ENCODE assay signal across 10 mouse cellular contexts in the genomic region with DNA sequence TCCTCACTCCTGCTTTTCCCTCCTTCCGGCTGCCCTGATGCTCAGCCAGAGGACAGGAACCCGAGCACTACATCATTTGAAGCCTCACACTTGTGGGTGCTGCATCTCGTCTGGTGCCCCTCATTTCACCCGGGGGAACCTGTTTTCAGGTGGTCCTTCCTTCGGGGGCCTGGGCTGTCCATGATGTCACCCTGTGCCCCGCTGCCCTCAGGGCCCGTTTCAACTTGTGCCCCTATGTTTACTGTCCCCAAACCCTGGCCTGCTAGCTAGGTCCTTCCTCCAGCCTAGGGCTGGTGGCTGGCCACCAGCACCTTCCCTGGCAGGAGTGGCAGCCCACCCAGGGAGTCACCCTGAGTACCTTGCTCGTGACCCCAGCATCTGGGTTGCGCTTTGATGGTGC. TPM values are rescaled to one million over a fixed set of nuclear protein-coding genes. Genes with fewer than 3 reads are reported as not detected.
A peak's percentile ranks its signal among the peaks of the same experiment; 100 is the strongest.
DNase-seq lines count a peak whose midpoint lies in the region.
"Had no signal": no experiment of that assay in that cellular context is flagged by ENCODE, and none has a peak within 500 bp of the region (broad histone marks: within the 10 kb centered on the region; RNA-seq: fewer than 3 reads in every experiment).

No protein-coding gene starts in this region.

- peak; percentile 1 for DNase-seq in adrenal gland, adult 2 months
- DNase-seq in adrenal gland, postnatal 36 days = no peak
- peak; percentile 4 to 5 for DNase-seq in frontal cortex, postnatal 10 days (ENCODE audit: low spot score in 2 of 2)
- DNase-seq in frontal cortex, adult 2 months (ENCODE audit: extremely low spot score in 1 of 2, low spot score in 1 of 2) = no peak
- DNase-seq in layer of hippocampus, adult 9-11 months = peak; percentile 1
- DNase-seq in layer of hippocampus, postnatal 25 days (ENCODE audit: extremely low spot score in 1 of 2, low spot score in 1 of 2) = no peak
- peak; percentile 3 for DNase-seq in right cerebral cortex, postnatal 4 days
- no peak for DNase-seq in right cerebral cortex, postnatal 25 days
- DNase-seq: gastrocnemius, postnatal 25 days; lung, embryonic 14.5 days had no signal

RNA-seq across cellular contexts. Expression of a gene that starts 14.5 kb away (rescaled TPM):
- total RNA-seq in adrenal gland, adult 2 months (2021) = 10 to 100 TPM; 14.4 to 20.9 TPM
- polyA plus RNA-seq in adrenal gland, adult 2 months (2012; rRNA removed) = 29.0 and 29.3 TPM in 2 replicates
- 10 to 100 TPM; 20.1 to 20.7 TPM for total RNA-seq in adrenal gland, postnatal 36 days (2021)
- 101 and 109 TPM in 2 replicates for polyA plus RNA-seq in frontal cortex, adult 2 months (2012; rRNA removed)
- 100 to 1,000 TPM; 127 to 145 TPM for total RNA-seq in layer of hippocampus, postnatal 25 days (2021)

RNA-seq across cellular contexts. Expression of a gene that starts 14.5 kb away (rescaled TPM):
- 10 to 100 TPM; 21.8 to 28.4 TPM for total RNA-seq in adrenal gland, adult 2 months (2021)
- polyA plus RNA-seq in adrenal gland, adult 2 months (2012; rRNA removed) = 118 and 119 TPM in 2 replicates
- 10 to 100 TPM; 25.1 to 28.1 TPM for total RNA-seq in adrenal gland, postnatal 36 days (2021)
- polyA plus RNA-seq in frontal cortex, adult 2 months (2012; rRNA removed) = 86.6 and 87.9 TPM in 2 replicates
- total RNA-seq in layer of hippocampus, postnatal 25 days (2021) = 10 to 100 TPM; 58.3 to 69.5 TPM

RNA-seq across cellular contexts. Expression of a gene that starts 36.8 kb away (rescaled TPM):
- 10 to 100 TPM; 27.5 to 32.0 TPM for total RNA-seq in adrenal gland, adult 2 months (2021)
- 24.5 and 30.8 TPM in 2 replicates for polyA plus RNA-seq in adrenal gland, adult 2 months (2012; rRNA removed)
- 10 to 100 TPM; 30.1 to 34.7 TPM for total RNA-seq in adrenal gland, postnatal 36 days (2021)
- 36.9 and 41.1 TPM in 2 replicates for polyA plus RNA-seq in frontal cortex, adult 2 months (2012; rRNA removed)
- 10 to 100 TPM; 35.6 to 36.4 TPM for total RNA-seq in layer of hippocampus, postnatal 25 days (2021)

RNA-seq across cellular contexts. Expression of a gene that starts 36.9 kb away (rescaled TPM):
- 10 to 100 TPM; 18.7 to 21.1 TPM for total RNA-seq in adrenal gland, adult 2 months (2021)
- polyA plus RNA-seq in adrenal gland, adult 2 months (2012; rRNA removed) = 29.4 and 37.1 TPM in 2 replicates
- 10 to 100 TPM in 1 of 2 experiments, 1 to 10 TPM in 1; 9.7 to 21.8 TPM for total RNA-seq in adrenal gland, postnatal 36 days (2021)
- polyA plus RNA-seq in frontal cortex, adult 2 months (2012; rRNA removed) = 19.6 and 22.3 TPM in 2 replicates
- total RNA-seq in layer of hippocampus, postnatal 25 days (2021) = 10 to 100 TPM; 29.7 to 33.0 TPM

RNA-seq across cellular contexts. Expression of a gene that starts 37.5 kb away (rescaled TPM):
- total RNA-seq in adrenal gland, adult 2 months (2021) = 10 to 100 TPM; 64.1 to 94.4 TPM
- polyA plus RNA-seq in adrenal gland, adult 2 months (2012; rRNA removed) = 93.2 and 95.5 TPM in 2 replicates
- total RNA-seq in adrenal gland, postnatal 36 days (2021) = 10 to 100 TPM; 70.9 to 81.5 TPM
- 69.5 and 70.8 TPM in 2 replicates for polyA plus RNA-seq in frontal cortex, adult 2 months (2012; rRNA removed)
- total RNA-seq in layer of hippocampus, postnatal 25 days (2021) = 10 to 100 TPM; 71.5 to 73.6 TPM

Comparison
In these comparisons a context has a peak if more than half of its experiments do, and no peak if none do; other contexts are left out.
1. DNase-seq: peak in adrenal gland, adult 2 months (single experiment), frontal cortex, postnatal 10 days (2 of 2), layer of hippocampus, adult 9-11 months (single experiment) and right cerebral cortex, postnatal 4 days (single experiment); none in adrenal gland, postnatal 36 days (0 of 2), frontal cortex, adult 2 months (0 of 2), layer of hippocampus, postnatal 25 days (0 of 2) and right cerebral cortex, postnatal 25 days (single experiment).
2. RNA of a gene that starts 14.5 kb away (total RNA-seq): 127 to 145 TPM in layer of hippocampus, postnatal 25 days; 14.4 to 20.9 TPM in adrenal gland, adult 2 months and 20.1 to 20.7 TPM in adrenal gland, postnatal 36 days; every median in the first group is over 4 times any median in the second.